Mouse (Mus musculus): Measurements from ENCODE around the gene Rasgrp3. TPM values are rescaled to one million over a fixed set of nuclear protein-coding genes. Genes with fewer than 3 reads are reported as not detected.
A peak's percentile ranks its signal among the peaks of the same experiment; 100 is the strongest.

Rasgrp3 gene
- total and polyA plus RNA-seq, 3 experiments: 10.4 to 27.4 (median 27.2) TPM

DNA sequence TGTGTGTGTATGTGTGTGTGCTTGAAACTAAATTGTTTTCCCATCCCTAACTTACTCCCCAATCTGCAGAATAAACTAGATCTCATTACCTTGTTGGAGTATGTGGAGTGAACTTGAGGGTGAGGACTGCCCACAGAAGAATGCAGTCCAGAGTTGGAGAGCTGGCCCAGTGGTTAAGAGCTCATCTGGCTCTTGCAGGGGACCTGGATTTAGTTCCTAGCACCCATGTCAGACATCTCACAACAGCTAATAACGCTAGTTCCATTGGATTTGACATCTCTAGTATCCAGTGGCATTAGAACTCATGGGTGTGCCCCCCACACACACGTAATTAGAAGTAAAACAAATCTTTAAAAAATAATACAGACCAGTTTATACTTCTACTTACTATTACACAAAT is 1.5 kb upstream of the Rasgrp3 start:
- no peak for TF ChIP-seq POLR2A (IDR thresholded peaks at IDR 0.05; ENCODE audit: insufficient read depth, low read depth, low read length)
- no peak for TF ChIP-seq EP300 (IDR thresholded peaks at IDR 0.05; ENCODE audit: insufficient read depth, low read depth, low read length)
- no peak for TF ChIP-seq CTCF (IDR thresholded peaks at IDR 0.05)
- Histone ChIP-seq H3K36me3 (ENCODE audit: control insufficient read depth, insufficient read depth, low read length) (no peaks in the 10 kb centered on the region), H3K4me3 (no peak overlapping the region), H3K27ac (no peak overlapping the region), H3K79me2 (replicated peaks; ENCODE audit: control insufficient read depth, insufficient read depth, low read length) (no peaks in the 10 kb centered on the region), H3K9ac (ENCODE audit: low read depth, low read length) (no peak overlapping the region), H3K27me3 (ENCODE audit: control insufficient read depth, insufficient read depth, low read length) (no peaks in the 10 kb centered on the region), H3K4me1 (ENCODE audit: control insufficient read depth, insufficient read depth, low read length) (peaks cover 6% of the 10 kb centered on the region)
- DNase-seq: no peak
- 96% methylated on average over 2 of the region's 2 CpGs for WGBS
- intact Hi-C loops (cut with DNase I): loop anchor here (10.0 kb wide), 1 partner anchor 91 kb away; no protein-coding TSS in a partner anchor

DNA sequence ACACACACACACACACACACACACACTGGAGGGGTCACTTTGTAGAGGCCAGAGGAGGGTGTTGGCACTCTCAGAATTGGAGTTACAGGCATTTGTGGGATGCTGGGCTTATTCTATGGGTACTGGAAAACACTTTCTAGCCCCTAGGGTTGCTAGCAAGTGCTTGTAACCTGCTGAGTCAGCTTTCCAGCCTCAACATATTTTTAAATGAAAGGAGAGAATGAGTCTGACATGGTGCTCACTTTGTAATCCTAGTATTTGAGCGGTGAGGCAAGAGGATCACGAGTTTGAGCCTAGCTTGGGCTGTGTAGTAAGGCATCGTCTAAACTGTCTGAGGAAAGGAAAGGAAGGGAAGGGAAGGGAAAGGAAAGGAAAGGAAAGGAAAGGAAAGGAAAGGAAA is 825 bp upstream of the Rasgrp3 start:
- Histone ChIP-seq H3K9ac (ENCODE audit: low read depth, low read length) (no peak overlapping the region), H3K4me3 (no peak overlapping the region), H3K4me1 (ENCODE audit: control insufficient read depth, insufficient read depth, low read length) (peaks cover 9% of the 10 kb centered on the region), H3K27ac (peak overlapping the region; percentile 64; the same call in 1 of the 2 replicates), H3K36me3 (ENCODE audit: control insufficient read depth, insufficient read depth, low read length) (no peaks in the 10 kb centered on the region), H3K79me2 (replicated peaks; ENCODE audit: control insufficient read depth, insufficient read depth, low read length) (no peaks in the 10 kb centered on the region), H3K27me3 (ENCODE audit: control insufficient read depth, insufficient read depth, low read length) (no peaks in the 10 kb centered on the region)
- intact Hi-C loops (cut with DNase I): loop anchor here (10.0 kb wide), 1 partner anchor 90 kb away; no protein-coding TSS in a partner anchor
- WGBS: 58% methylated on average over 3 of the region's 3 CpGs
- no peak for DNase-seq
- no peak for TF ChIP-seq EP300 (IDR thresholded peaks at IDR 0.05; ENCODE audit: insufficient read depth, low read depth, low read length)
- TF ChIP-seq POLR2A (IDR thresholded peaks at IDR 0.05; ENCODE audit: insufficient read depth, low read depth, low read length): no peak
- no peak for TF ChIP-seq CTCF (IDR thresholded peaks at IDR 0.05)

- H3K36me3 ChIP-seq (ENCODE audit: control insufficient read depth, insufficient read depth, low read length): peaks cover 2% of the 10 kb centered on the region; the same call in 1 of the 2 replicates
- no peaks in the 10 kb centered on the region for H3K27me3 ChIP-seq (ENCODE audit: control insufficient read depth, insufficient read depth, low read length)
- H3K79me2 ChIP-seq (replicated peaks; ENCODE audit: control insufficient read depth, insufficient read depth, low read length): no peaks in the 10 kb centered on the region
- peak overlapping the region; percentile 52 for H3K4me3 ChIP-seq
- peak overlapping the region; percentile 95 for H3K27ac ChIP-seq
- peak overlapping the region; percentile 75 for H3K9ac ChIP-seq (ENCODE audit: low read depth, low read length)
- DNase-seq: peak in 1 of 2 experiments; percentile 50
- H3K4me1 ChIP-seq (ENCODE audit: control insufficient read depth, insufficient read depth, low read length): peaks cover 10% of the 10 kb centered on the region
- 37% methylated on average over 8 of the region's 8 CpGs for WGBS
- TF ChIP-seq POLR2A (IDR thresholded peaks at IDR 0.05; ENCODE audit: insufficient read depth, low read depth, low read length) (no peak), CTCF (IDR thresholded peaks at IDR 0.05) (no peak), EP300 (IDR thresholded peaks at IDR 0.05; ENCODE audit: insufficient read depth, low read depth, low read length) (no peak)
- intact Hi-C loops (cut with DNase I): loop anchor here (10.0 kb wide), 1 partner anchor 89 kb away; no protein-coding TSS in a partner anchor
Measured at GRCm38 (mm10) chr17:75436095-75436494, 399 bp downstream of the Rasgrp3 start.

DNA sequence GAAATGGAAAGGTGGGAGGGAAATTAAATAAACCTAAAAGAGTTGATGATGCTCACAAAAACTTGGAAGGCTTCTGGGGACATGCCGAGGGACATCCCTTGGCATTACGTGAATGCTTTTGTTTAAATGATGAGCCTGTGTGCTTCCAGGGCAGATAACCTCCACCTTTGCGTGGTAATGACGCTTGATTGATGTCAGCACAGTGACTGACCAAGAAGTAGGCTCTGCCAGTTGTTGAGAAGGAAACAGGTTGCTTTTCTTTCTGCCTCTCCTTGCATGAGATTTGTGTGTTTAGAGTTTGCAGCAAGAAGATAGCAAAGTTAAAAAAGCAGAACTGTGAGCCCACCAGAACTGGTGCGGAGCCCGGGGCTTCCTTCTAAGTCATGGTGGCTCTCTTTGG is 1.1 kb downstream of the Rasgrp3 start:
- Histone ChIP-seq H3K36me3 (ENCODE audit: control insufficient read depth, insufficient read depth, low read length) (peaks cover 2% of the 10 kb centered on the region; the same call in 1 of the 2 replicates), H3K27me3 (ENCODE audit: control insufficient read depth, insufficient read depth, low read length) (no peaks in the 10 kb centered on the region), H3K4me3 (peak overlapping the region; percentile 52), H3K9ac (ENCODE audit: low read depth, low read length) (peak overlapping the region; percentile 37), H3K27ac (peak overlapping the region; percentile 95), H3K79me2 (replicated peaks; ENCODE audit: control insufficient read depth, insufficient read depth, low read length) (no peaks in the 10 kb centered on the region), H3K4me1 (ENCODE audit: control insufficient read depth, insufficient read depth, low read length) (peaks cover 10% of the 10 kb centered on the region)
- 40% methylated on average over 6 of the region's 6 CpGs for WGBS
- DNase-seq: no peak
- TF ChIP-seq EP300 (IDR thresholded peaks at IDR 0.05; ENCODE audit: insufficient read depth, low read depth, low read length) (no peak), POLR2A (IDR thresholded peaks at IDR 0.05; ENCODE audit: insufficient read depth, low read depth, low read length) (no peak), CTCF (IDR thresholded peaks at IDR 0.05) (no peak)
- intact Hi-C loops (cut with DNase I): loop anchor here (10.0 kb wide), 1 partner anchor 88 kb away; no protein-coding TSS in a partner anchor

GRCm38 (mm10) chr17:75437239-75437750 is 1.6 kb downstream of the Rasgrp3 start:
- H3K4me1 ChIP-seq (ENCODE audit: control insufficient read depth, insufficient read depth, low read length): peaks cover 11% of the 10 kb centered on the region
- intact Hi-C loops (cut with DNase I): loop anchor here (10.0 kb wide), 1 partner anchor 88 kb away; no protein-coding TSS in a partner anchor
- H3K27ac ChIP-seq: peak overlapping the region; percentile 95
- H3K9ac ChIP-seq (ENCODE audit: low read depth, low read length): peak overlapping the region; percentile 48
- peak overlapping the region; percentile 52 for H3K4me3 ChIP-seq
- TF ChIP-seq EP300 (IDR thresholded peaks at IDR 0.05; ENCODE audit: insufficient read depth, low read depth, low read length) (no peak), POLR2A (IDR thresholded peaks at IDR 0.05; ENCODE audit: insufficient read depth, low read depth, low read length) (no peak), CTCF (IDR thresholded peaks at IDR 0.05) (no peak)
- peaks cover 6% of the 10 kb centered on the region for H3K36me3 ChIP-seq (ENCODE audit: control insufficient read depth, insufficient read depth, low read length)
- H3K79me2 ChIP-seq (replicated peaks; ENCODE audit: control insufficient read depth, insufficient read depth, low read length): no peaks in the 10 kb centered on the region
- DNase-seq: no peak
- WGBS: 45% methylated on average over 11 of the region's 11 CpGs
- no peaks in the 10 kb centered on the region for H3K27me3 ChIP-seq (ENCODE audit: control insufficient read depth, insufficient read depth, low read length)

DNA sequence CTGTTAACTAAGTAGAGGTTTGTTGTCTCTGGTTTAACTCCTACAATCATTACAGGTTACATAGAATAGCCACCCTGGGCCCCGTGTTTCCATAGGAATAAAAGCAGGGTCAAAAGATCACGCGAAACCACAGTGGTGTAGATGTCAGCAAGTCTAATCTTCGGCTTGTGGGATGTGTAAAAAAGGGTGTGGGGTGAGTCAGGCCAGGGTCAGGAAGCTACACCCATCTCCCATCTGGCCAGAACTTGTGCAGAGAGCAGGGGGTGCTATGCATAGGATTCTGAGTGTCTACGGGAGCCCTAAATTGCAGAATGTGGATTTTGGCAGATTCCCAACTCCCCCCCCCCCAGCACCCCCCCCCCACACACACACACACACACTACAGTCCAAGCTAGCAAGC is 2.5 kb downstream of the Rasgrp3 start:
- TF ChIP-seq CTCF (IDR thresholded peaks at IDR 0.05) (no peak), POLR2A (IDR thresholded peaks at IDR 0.05; ENCODE audit: insufficient read depth, low read depth, low read length) (no peak), EP300 (IDR thresholded peaks at IDR 0.05; ENCODE audit: insufficient read depth, low read depth, low read length) (no peak)
- DNase-seq: peak in 1 of 2 experiments; percentile 36
- Histone ChIP-seq H3K27ac (peak overlapping the region; percentile 95), H3K4me3 (peak overlapping the region; percentile 52), H3K79me2 (replicated peaks; ENCODE audit: control insufficient read depth, insufficient read depth, low read length) (no peaks in the 10 kb centered on the region), H3K36me3 (ENCODE audit: control insufficient read depth, insufficient read depth, low read length) (peaks cover 6% of the 10 kb centered on the region), H3K27me3 (ENCODE audit: control insufficient read depth, insufficient read depth, low read length) (no peaks in the 10 kb centered on the region), H3K9ac (ENCODE audit: low read depth, low read length) (no peak overlapping the region), H3K4me1 (ENCODE audit: control insufficient read depth, insufficient read depth, low read length) (peaks cover 13% of the 10 kb centered on the region)
- WGBS: 36% methylated on average over 5 of the region's 5 CpGs
- intact Hi-C loops (cut with DNase I): loop anchor here (10.0 kb wide), 1 partner anchor 87 kb away; no protein-coding TSS in a partner anchor
